Mouse (Mus musculus): ENCODE data around the gene Kdm4b. TPM values are rescaled to one million over a fixed set of nuclear protein-coding genes. Genes with fewer than 3 reads are reported as not detected.

Gene Kdm4b
- polyA plus RNA-seq, 3 experiments from 2014 or later, result 3.2 to 8.4 (median 8.0) TPM

- ATAC-seq, result no peak
Observed at GRCm38 (mm10) chr17:56393889-56394288, 68.0 kb downstream of the Kdm4b start.

GRCm38 (mm10) chr17:56396051-56396450 is 70.2 kb downstream of the Kdm4b start:
- no peak for ATAC-seq

GRCm38 (mm10) chr17:56400221-56400620 is 74.4 kb downstream of the Kdm4b start:
- ATAC-seq, result no peak

- no peak for ATAC-seq
Observed at GRCm38 (mm10) chr17:56401051-56401521, 75.2 kb downstream of the Kdm4b start.

- no peak for ATAC-seq
Observed at GRCm38 (mm10) chr17:56405341-56405740, 79.5 kb downstream of the Kdm4b start.

- no peak for ATAC-seq
Observed at GRCm38 (mm10) chr17:56405856-56406840, 80.3 kb downstream of the Kdm4b start.

- ATAC-seq, result no peak
Observed at GRCm38 (mm10) chr17:56406878-56407277, 81.0 kb downstream of the Kdm4b start.

- ATAC-seq, result no peak
Observed at GRCm38 (mm10) chr17:56407379-56407778, 81.5 kb downstream of the Kdm4b start.

- no peak for ATAC-seq
Observed at GRCm38 (mm10) chr17:56408965-56409625, 83.2 kb downstream of the Kdm4b start.

GRCm38 (mm10) chr17:56409759-56410158 is 83.9 kb downstream of the Kdm4b start:
- no peak for ATAC-seq

GRCm38 (mm10) chr17:56411437-56411836 is 85.6 kb downstream of the Kdm4b start:
- no peak for ATAC-seq

- ATAC-seq, result no peak
Observed at GRCm38 (mm10) chr17:56413113-56413512, 87.3 kb downstream of the Kdm4b start.

- ATAC-seq, result no peak
Observed at GRCm38 (mm10) chr17:56414785-56415184, 88.9 kb downstream of the Kdm4b start.

- ATAC-seq, result no peak
Observed at GRCm38 (mm10) chr17:56418304-56418703, 92.4 kb downstream of the Kdm4b start.

GRCm38 (mm10) chr17:56420022-56420421 is 94.2 kb downstream of the Kdm4b start:
- ATAC-seq, result no peak

GRCm38 (mm10) chr17:56424726-56425583 is 99.1 kb downstream of the Kdm4b start:
- peak; percentile 75 for ATAC-seq

- peak; percentile 83 for ATAC-seq
Observed at GRCm38 (mm10) chr17:56425584-56425914, 99.7 kb downstream of the Kdm4b start.

- no peak for ATAC-seq
Observed at GRCm38 (mm10) chr17:56425941-56426340, 100.1 kb downstream of the Kdm4b start.

- no peak for ATAC-seq
Observed at GRCm38 (mm10) chr17:56427857-56428256, 102.0 kb downstream of the Kdm4b start.

- no peak for ATAC-seq
Observed at GRCm38 (mm10) chr17:56431582-56431981, 105.7 kb downstream of the Kdm4b start.

- no peak for ATAC-seq
Observed at GRCm38 (mm10) chr17:56439731-56440460, 114.0 kb downstream of the Kdm4b start.

GRCm38 (mm10) chr17:56442316-56442715 is 116.5 kb downstream of the Kdm4b start:
- ATAC-seq, result no peak

Measured in inflammation-experienced regulatory T-cells, adult 6 months (primary cell).